Mouse (Mus musculus): ENCODE measurements around the gene Aspg. TPM values are rescaled to one million over a fixed set of nuclear protein-coding genes. Genes with fewer than 3 reads are reported as not detected.

The Aspg gene
- polyA plus RNA-seq, 1 experiment, result 4.4 TPM

- H3K27ac ChIP-seq (ENCODE audit: insufficient read depth, low read length), result no peak overlapping the region
- peak overlapping the region; percentile 49 for H3K4me3 ChIP-seq (ENCODE audit: insufficient read depth, low read length)
- TF ChIP-seq POLR2A (IDR thresholded peaks at IDR 0.05; ENCODE audit: extremely low read depth, insufficient read depth, low read length) (no peak), CTCF (IDR thresholded peaks at IDR 0.05; ENCODE audit: extremely low read depth, insufficient read depth, low read length) (no peak)
- no peaks in the 10 kb centered on the region for H3K4me1 ChIP-seq (ENCODE audit: control insufficient read depth, insufficient read depth, low read length)
Observed at GRCm38 (mm10) chr12:112144377-112145115, 38.1 kb downstream of the Aspg start.

- TF ChIP-seq CTCF (IDR thresholded peaks at IDR 0.05; ENCODE audit: extremely low read depth, insufficient read depth, low read length), result peak; percentile 87
- TF ChIP-seq POLR2A (IDR thresholded peaks at IDR 0.05; ENCODE audit: extremely low read depth, insufficient read depth, low read length), result no peak
- Histone ChIP-seq H3K27ac (ENCODE audit: insufficient read depth, low read length) (no peak overlapping the region), H3K4me3 (ENCODE audit: insufficient read depth, low read length) (peak overlapping the region; percentile 49), H3K4me1 (ENCODE audit: control insufficient read depth, insufficient read depth, low read length) (no peaks in the 10 kb centered on the region)
Observed at GRCm38 (mm10) chr12:112145211-112145874, 38.9 kb downstream of the Aspg start.

- Histone ChIP-seq H3K27ac (ENCODE audit: insufficient read depth, low read length) (0 out of 2 replicates have a peak within 1 kb of the TSS, but pooled peaks have one; percentile 42), H3K4me3 (ENCODE audit: insufficient read depth, low read length) (peak within 1 kb of the TSS; percentile 49), H3K4me1 (ENCODE audit: control insufficient read depth, insufficient read depth, low read length) (no peaks in the 10 kb centered on the region)
- TF ChIP-seq POLR2A (IDR thresholded peaks at IDR 0.05; ENCODE audit: extremely low read depth, insufficient read depth, low read length) (no peak), CTCF (IDR thresholded peaks at IDR 0.05; ENCODE audit: extremely low read depth, insufficient read depth, low read length) (peak; percentile 33; the same call in 1 of the 2 replicates)
Observed at GRCm38 (mm10) chr12:112145875-112146651, 39.6 kb downstream of the Aspg start, which contains the start of gene Kif26a. TSS of gene Kif26a (plus strand) at chr12:112146208.

GRCm38 (mm10) chr12:112147365-112147764 is 40.9 kb downstream of the Aspg start:
- H3K27ac ChIP-seq (ENCODE audit: insufficient read depth, low read length), result peak overlapping the region; percentile 19; the same call in 1 of the 2 replicates
- no peak for TF ChIP-seq POLR2A (IDR thresholded peaks at IDR 0.05; ENCODE audit: extremely low read depth, insufficient read depth, low read length)
- no peak for TF ChIP-seq CTCF (IDR thresholded peaks at IDR 0.05; ENCODE audit: extremely low read depth, insufficient read depth, low read length)
- H3K4me3 ChIP-seq (ENCODE audit: insufficient read depth, low read length), result peak overlapping the region; percentile 49; the same call in 1 of the 2 replicates
- H3K4me1 ChIP-seq (ENCODE audit: control insufficient read depth, insufficient read depth, low read length), result no peaks in the 10 kb centered on the region

- H3K4me1 ChIP-seq (ENCODE audit: control insufficient read depth, insufficient read depth, low read length), result no peaks in the 10 kb centered on the region
- H3K27ac ChIP-seq (ENCODE audit: insufficient read depth, low read length), result no peak overlapping the region
- no peak for TF ChIP-seq CTCF (IDR thresholded peaks at IDR 0.05; ENCODE audit: extremely low read depth, insufficient read depth, low read length)
- no peak for TF ChIP-seq POLR2A (IDR thresholded peaks at IDR 0.05; ENCODE audit: extremely low read depth, insufficient read depth, low read length)
- H3K4me3 ChIP-seq (ENCODE audit: insufficient read depth, low read length), result no peak overlapping the region
Observed at GRCm38 (mm10) chr12:112150011-112150410, 43.5 kb downstream of the Aspg start.

GRCm38 (mm10) chr12:112151244-112151979 is 44.9 kb downstream of the Aspg start:
- TF ChIP-seq CTCF (IDR thresholded peaks at IDR 0.05; ENCODE audit: extremely low read depth, insufficient read depth, low read length), result no peak
- TF ChIP-seq POLR2A (IDR thresholded peaks at IDR 0.05; ENCODE audit: extremely low read depth, insufficient read depth, low read length), result no peak
- Histone ChIP-seq H3K4me1 (ENCODE audit: control insufficient read depth, insufficient read depth, low read length) (no peaks in the 10 kb centered on the region), H3K4me3 (ENCODE audit: insufficient read depth, low read length) (no peak overlapping the region)

GRCm38 (mm10) chr12:112151980-112152362 is 45.5 kb downstream of the Aspg start:
- Histone ChIP-seq H3K4me3 (ENCODE audit: insufficient read depth, low read length) (no peak overlapping the region), H3K27ac (ENCODE audit: insufficient read depth, low read length) (no peak overlapping the region), H3K4me1 (ENCODE audit: control insufficient read depth, insufficient read depth, low read length) (no peaks in the 10 kb centered on the region)
- no peak for TF ChIP-seq CTCF (IDR thresholded peaks at IDR 0.05; ENCODE audit: extremely low read depth, insufficient read depth, low read length)
- TF ChIP-seq POLR2A (IDR thresholded peaks at IDR 0.05; ENCODE audit: extremely low read depth, insufficient read depth, low read length), result no peak

More at GRCm38 (mm10) chr12:112151244-112151979, 44.9 kb downstream of the Aspg start:
- no peak overlapping the region for H3K27ac ChIP-seq (ENCODE audit: insufficient read depth, low read length)

GRCm38 (mm10) chr12:112153597-112153996 is 47.1 kb downstream of the Aspg start:
- H3K27ac ChIP-seq (ENCODE audit: insufficient read depth, low read length), result peak overlapping the region; percentile 82
- H3K4me1 ChIP-seq (ENCODE audit: control insufficient read depth, insufficient read depth, low read length), result no peaks in the 10 kb centered on the region
- no peak overlapping the region for H3K4me3 ChIP-seq (ENCODE audit: insufficient read depth, low read length)
- TF ChIP-seq CTCF (IDR thresholded peaks at IDR 0.05; ENCODE audit: extremely low read depth, insufficient read depth, low read length), result no peak
- no peak for TF ChIP-seq POLR2A (IDR thresholded peaks at IDR 0.05; ENCODE audit: extremely low read depth, insufficient read depth, low read length)

Data from cortical plate, adult 2 months (tissue).